Mouse (Mus musculus) gastrocnemius, adult 2 months (tissue): Measurements from ENCODE around the gene AU040320. TPM values are rescaled to one million over a fixed set of nuclear protein-coding genes. Genes with fewer than 3 reads are reported as not detected.

Source experiments
- DNase-seq: peaks from one replicate; pipeline ENCODE4 v3.0.0; 2022
- H3K27ac ChIP-seq: fragments of 200-600 bp; 2 replicates; pipeline ENCODE4 v1.8.1; 2022; ENCODE audit warnings: mild to moderate bottlenecking
- H3K4me3 ChIP-seq: fragments of 200-600 bp; 2 replicates; pipeline ENCODE4 v1.8.1; 2022; ENCODE audit warnings: mild to moderate bottlenecking, moderate library complexity
- CTCF ChIP-seq: fragments of 200-600 bp; IDR thresholded peaks from 2 replicates; pipeline ENCODE4 v1.8.1; 2022; ENCODE audit warnings: antibody characterized with exemption, mild to moderate bottlenecking, moderate library complexity
- intact Hi-C: fragments of 180-260 bp; cut with DNase I; formaldehyde crosslinking; loops from one replicate; pipeline ENCODE4 v1.15.1; 2025
- total RNA-seq, 2 experiments: library from RNA; stranded (reverse); gene quantifications; 2 replicates each; pipeline ENCODE4 v1.2.3; 2021

The AU040320 gene
- total RNA-seq, 2 experiments from 2014 or later = 27.8 to 29.3 TPM

- DNase-seq = no peak
- Histone ChIP-seq H3K27ac (no peak overlapping the region), H3K4me3 (peak overlapping the region; percentile 84; the same call in 1 of the 2 replicates)
- intact Hi-C loops = loop anchor here (5.0 kb wide), 1 partner anchor 74 kb away; the partner anchor contains the start of gene Psmb2
- no peak for TF ChIP-seq CTCF
Measured at GRCm38 (mm10) chr4:126751556-126752023, 1.8 kb upstream of the AU040320 start.

- intact Hi-C loops = loop anchor here (5.0 kb wide), 1 partner anchor 75 kb away; the partner anchor contains the start of gene Psmb2
- Histone ChIP-seq H3K27ac (peak overlapping the region; percentile 99), H3K4me3 (peak overlapping the region; percentile 84)
- TF ChIP-seq CTCF = no peak
- DNase-seq = peak; percentile 25
Measured at GRCm38 (mm10) chr4:126752024-126752607, 1.2 kb upstream of the AU040320 start.

GRCm38 (mm10) chr4:126752608-126753141 lies 669 bp upstream of the AU040320 start:
- intact Hi-C loops = loop anchor here (5.0 kb wide), 1 partner anchor 75 kb away; the partner anchor contains the start of gene Psmb2
- peak overlapping the region; percentile 84 for H3K4me3 ChIP-seq
- peak; percentile 40 for DNase-seq
- no peak for TF ChIP-seq CTCF
- peak overlapping the region; percentile 99 for H3K27ac ChIP-seq

DNA sequence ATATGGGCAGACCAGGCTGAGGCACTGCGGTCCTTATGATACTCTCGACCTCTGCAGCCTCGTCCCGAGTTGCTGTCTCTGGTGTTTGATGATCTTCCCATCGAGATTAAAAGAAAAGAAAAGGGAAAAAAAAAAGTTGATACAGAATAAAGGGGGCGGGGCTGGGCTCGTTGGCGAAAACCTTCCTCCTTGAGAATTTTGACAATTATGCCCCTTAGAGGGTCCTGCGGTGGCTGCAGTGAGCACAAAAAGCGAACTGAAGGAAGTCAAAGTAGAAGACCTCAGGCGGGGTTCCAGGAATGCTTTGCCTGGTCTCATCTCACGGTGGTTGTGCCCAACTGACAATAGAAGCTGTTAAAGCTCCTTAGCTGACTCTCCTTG lies 877 bp downstream of the AU040320 start:
- DNase-seq = no peak
- peak overlapping the region; percentile 99 for H3K27ac ChIP-seq
- peak overlapping the region; percentile 84 for H3K4me3 ChIP-seq
- intact Hi-C loops = loop anchor here (5.0 kb wide), 1 partner anchor 77 kb away; the partner anchor contains the start of gene Psmb2
- TF ChIP-seq CTCF = no peak

- intact Hi-C loops = loop anchor here (5.0 kb wide), 1 partner anchor 78 kb away; the partner anchor contains the start of gene Psmb2
Measured at GRCm38 (mm10) chr4:126754736-126755374, 1.5 kb downstream of the AU040320 start.

GRCm38 (mm10) chr4:126756766-126757165 lies 3.4 kb downstream of the AU040320 start:
- TF ChIP-seq CTCF = no peak
- intact Hi-C loops = no loop called here
- Histone ChIP-seq H3K4me3 (no peak overlapping the region), H3K27ac (no peak overlapping the region)
- no peak for DNase-seq

More at GRCm38 (mm10) chr4:126754736-126755374, 1.5 kb downstream of the AU040320 start:
- Histone ChIP-seq H3K4me3 (peak overlapping the region; percentile 84), H3K27ac (no peak overlapping the region)
- TF ChIP-seq CTCF = no peak
- DNase-seq = no peak

- Histone ChIP-seq H3K27ac (no peak overlapping the region), H3K4me3 (no peak overlapping the region)
- no peak for TF ChIP-seq CTCF
- intact Hi-C loops = no loop called here
- DNase-seq = no peak
Measured at GRCm38 (mm10) chr4:126758299-126758698, 5.0 kb downstream of the AU040320 start.

GRCm38 (mm10) chr4:126759435-126759834 lies 6.1 kb downstream of the AU040320 start:
- no peak overlapping the region for H3K27ac ChIP-seq
- TF ChIP-seq CTCF = no peak
- no peak for DNase-seq
- intact Hi-C loops = no loop called here
- no peak overlapping the region for H3K4me3 ChIP-seq

DNA sequence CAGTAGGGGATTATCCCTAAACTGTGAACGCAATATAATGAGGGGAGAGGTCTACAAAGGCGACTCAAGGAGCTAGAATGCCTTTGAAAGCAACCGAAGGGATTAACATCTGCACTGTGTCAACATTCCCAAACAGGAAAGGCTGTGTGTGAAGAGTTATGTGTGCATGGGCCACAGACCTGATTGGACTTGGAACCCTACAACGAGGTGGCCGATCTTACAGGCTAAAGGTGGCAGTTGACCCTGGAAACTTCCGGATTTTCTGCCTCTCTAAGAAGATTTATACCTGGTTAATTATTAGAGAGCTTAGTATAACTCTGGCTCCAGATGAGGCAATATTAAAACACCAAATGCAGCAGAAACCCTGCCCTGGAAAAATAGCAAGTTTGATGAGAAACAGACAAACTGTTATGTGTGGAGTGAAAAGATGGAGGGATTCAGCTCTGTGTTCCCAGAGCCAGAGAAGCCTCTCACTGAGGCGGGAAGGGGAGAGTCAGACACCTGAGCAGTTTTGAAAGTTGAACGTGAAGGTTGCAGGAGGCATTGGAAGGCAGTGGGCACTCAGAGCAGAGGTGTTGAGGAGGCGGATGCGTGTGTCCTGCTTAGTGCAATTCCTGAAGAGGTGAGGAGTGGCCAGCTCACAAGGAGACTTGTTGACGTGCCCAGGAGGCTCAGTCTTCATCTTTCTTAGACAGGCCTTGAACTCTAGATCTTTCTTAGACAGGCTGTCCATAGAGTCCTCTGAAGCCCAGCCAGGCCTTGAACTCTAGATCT lies 9.4 kb downstream of the AU040320 start:
- no peak overlapping the region for H3K4me3 ChIP-seq
- intact Hi-C loops = no loop called here
- DNase-seq = no peak
- H3K27ac ChIP-seq = no peak overlapping the region
- TF ChIP-seq CTCF = no peak

DNA sequence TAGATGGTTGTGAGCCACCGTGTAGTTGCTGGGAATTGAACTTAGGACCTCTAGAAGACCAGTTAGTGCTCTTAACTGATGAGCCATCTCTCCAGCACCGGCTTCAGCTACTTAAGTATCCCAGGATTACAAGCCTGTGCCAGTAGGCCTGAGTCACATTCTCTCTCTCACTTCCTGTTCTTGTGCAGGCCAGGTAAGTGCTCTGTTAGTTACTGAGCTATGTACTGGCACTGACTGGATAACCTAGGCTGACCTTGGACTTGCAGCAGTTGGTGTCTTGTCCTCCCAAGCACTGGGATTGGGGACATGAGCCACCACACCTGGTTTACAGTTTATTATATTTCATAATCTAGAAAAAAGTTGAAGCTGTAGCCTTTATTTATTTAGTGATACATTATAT lies 10.1 kb downstream of the AU040320 start:
- DNase-seq = no peak
- Histone ChIP-seq H3K4me3 (no peak overlapping the region), H3K27ac (no peak overlapping the region)
- no peak for TF ChIP-seq CTCF
- intact Hi-C loops = no loop called here

DNA sequence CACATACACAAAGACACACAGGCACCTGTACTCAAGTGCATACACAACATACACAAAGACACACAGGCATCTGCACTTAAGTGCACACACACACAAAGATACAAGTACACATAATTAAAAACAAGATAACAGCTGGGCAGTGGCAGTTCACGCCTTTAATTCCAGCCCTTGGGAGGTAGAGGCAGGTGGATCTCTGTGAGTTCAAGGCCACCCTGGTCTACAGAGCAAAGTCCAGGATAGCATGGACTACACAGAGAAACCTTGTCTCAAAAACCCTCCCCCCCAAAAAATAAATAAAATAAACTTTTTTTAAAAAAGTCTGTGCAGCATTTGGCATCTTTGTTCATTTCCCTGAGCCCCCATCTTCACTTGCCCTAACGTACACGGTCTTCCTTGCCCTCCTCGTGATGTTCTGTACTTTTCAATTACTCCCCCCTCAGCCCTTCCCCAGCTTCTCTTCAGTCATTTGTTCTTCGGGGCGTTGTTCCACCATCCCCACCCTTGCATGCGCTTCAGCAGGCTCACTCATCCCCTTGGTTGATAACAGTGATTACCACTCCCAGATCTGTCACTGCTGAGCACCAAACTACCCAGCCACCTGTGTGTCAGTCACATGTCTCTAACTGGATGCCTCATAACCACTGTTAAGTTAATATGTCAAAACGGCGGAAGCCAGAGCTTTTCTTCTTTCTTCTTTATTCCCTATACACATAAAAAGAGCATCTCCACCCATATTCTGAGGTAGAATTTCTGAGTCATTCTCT lies 16.6 kb downstream of the AU040320 start:
- TF ChIP-seq CTCF = no peak
- intact Hi-C loops = no loop called here
- no peak for DNase-seq
- Histone ChIP-seq H3K27ac (no peak overlapping the region), H3K4me3 (no peak overlapping the region)

DNA sequence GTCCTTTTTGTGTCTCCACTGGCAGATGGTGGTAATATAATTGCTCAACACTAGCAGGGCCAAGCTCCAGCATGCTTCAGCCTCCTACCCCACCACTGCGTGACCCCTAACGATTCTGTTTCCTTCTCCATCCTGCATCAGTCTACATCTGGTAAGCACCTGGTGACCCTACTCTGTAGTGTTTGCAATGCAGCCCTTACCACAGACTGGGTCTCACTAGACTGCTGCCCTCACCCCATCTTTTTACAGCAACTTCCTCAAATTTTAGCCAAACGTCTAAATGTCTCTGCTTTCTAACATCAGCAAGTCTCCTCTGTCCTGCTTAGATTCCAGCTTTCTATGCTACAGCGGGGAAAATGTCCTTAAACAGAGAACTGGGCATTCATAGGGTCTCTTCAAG lies 17.5 kb downstream of the AU040320 start:
- H3K27ac ChIP-seq = no peak overlapping the region
- TF ChIP-seq CTCF = no peak
- DNase-seq = no peak
- intact Hi-C loops = no loop called here
- no peak overlapping the region for H3K4me3 ChIP-seq
